Mouse (Mus musculus) heart, postnatal 0 days (tissue): ENCODE measurements around the gene Fut2. TPM values are rescaled to one million over a fixed set of nuclear protein-coding genes. Genes with fewer than 3 reads are reported as not detected.

ENCODE experiments used
- ATAC-seq: fragments of 200-750 bp; cut with Nextera tagmentation; 2 replicates; pipeline ENCODE4 v1.8.0; 2017; ENCODE audit warnings: low read depth, moderate number of reproducible peaks, moderate library complexity; ENCODE audit not compliant: insufficient read depth
- DNase-seq: peaks from one replicate; pipeline ENCODE4 v3.0.0-alpha.2; 2016; ENCODE audit warnings: low spot score
- H3K27ac ChIP-seq: fragments of 300-500 bp; sonication (generic); 2 replicates; pipeline ENCODE4 v1.5.1; 2014; ENCODE audit warnings: low read depth, mild to moderate bottlenecking
- H3K27me3 ChIP-seq: fragments of 300-500 bp; sonication (generic); 2 replicates; pipeline ENCODE4 v1.6.1; 2014; ENCODE audit warnings: low read length, mixed read lengths; ENCODE audit not compliant: control insufficient read depth, insufficient read depth
- H3K36me3 ChIP-seq: fragments of 300-500 bp; sonication (generic); replicated peaks from 2 replicates; pipeline ENCODE4 v1.6.1; 2014; ENCODE audit warnings: low read length, mixed read lengths; ENCODE audit not compliant: control insufficient read depth, insufficient read depth
- H3K4me1 ChIP-seq: fragments of 300-500 bp; sonication (generic); 2 replicates; pipeline ENCODE4 v1.6.1; 2014; ENCODE audit warnings: antibody characterized with exemption; ENCODE audit not compliant: control insufficient read depth, insufficient read depth
- H3K4me2 ChIP-seq: fragments of 300-500 bp; sonication (generic); 2 replicates; pipeline ENCODE4 v1.6.1; 2014; ENCODE audit warnings: low read depth, mild to moderate bottlenecking, low read length, moderate library complexity
- H3K4me3 ChIP-seq: fragments of 300-500 bp; sonication (generic); 2 replicates; pipeline ENCODE4 v1.5.1; 2014; ENCODE audit warnings: low read depth, low read length
- H3K9ac ChIP-seq: fragments of 300-500 bp; sonication (generic); replicated peaks from 2 replicates; pipeline ENCODE4 v1.6.1; 2014; ENCODE audit warnings: low read depth, low read length, mixed read lengths
- H3K9me3 ChIP-seq: fragments of 300-500 bp; sonication (generic); replicated peaks from 2 replicates; pipeline ENCODE4 v1.6.1; 2016; ENCODE audit warnings: low read length; ENCODE audit not compliant: control insufficient read depth
- CTCF ChIP-seq: IDR thresholded peaks from 2 replicates; pipeline ENCODE4 v1.5.1; 2016; ENCODE audit warnings: antibody characterized with exemption, control low read depth, low read depth
- EP300 ChIP-seq: IDR thresholded peaks from 2 replicates; pipeline ENCODE4 v1.6.1; 2016; ENCODE audit warnings: antibody characterized with exemption, low read depth
- WGBS: fragments of 180-500 bp; shearing (Covaris S2); extraction: QIAGEN DNeasy Blood & Tissue Kit; methylation state at CpG from one replicate; pipeline ENCODE4 v1.1.7; 2014; 5-methylcytosine and 5-hydroxymethylcytosine counted together
- polyA plus RNA-seq: library from polyadenylated mRNA; unstranded; fragments of >200 nt; fragmentation: Nextera tagmentation; extraction: Ambion mirVana; gene quantifications from 2 replicates; pipeline ENCODE4 v1.2.1, GENCODE M21; 2015
- total RNA-seq: library from RNA; depleted of rRNA; stranded (reverse); fragments of >200 nt; gene quantifications from 2 replicates; pipeline ENCODE4 v1.2.3, GENCODE M21; 2014; ENCODE audit warnings: low replicate concordance; rRNA removed

The Fut2 gene
- total RNA-seq (not detected in 2 replicates), polyA plus RNA-seq (1.5 and 1.7 TPM in 2 replicates)

DNA sequence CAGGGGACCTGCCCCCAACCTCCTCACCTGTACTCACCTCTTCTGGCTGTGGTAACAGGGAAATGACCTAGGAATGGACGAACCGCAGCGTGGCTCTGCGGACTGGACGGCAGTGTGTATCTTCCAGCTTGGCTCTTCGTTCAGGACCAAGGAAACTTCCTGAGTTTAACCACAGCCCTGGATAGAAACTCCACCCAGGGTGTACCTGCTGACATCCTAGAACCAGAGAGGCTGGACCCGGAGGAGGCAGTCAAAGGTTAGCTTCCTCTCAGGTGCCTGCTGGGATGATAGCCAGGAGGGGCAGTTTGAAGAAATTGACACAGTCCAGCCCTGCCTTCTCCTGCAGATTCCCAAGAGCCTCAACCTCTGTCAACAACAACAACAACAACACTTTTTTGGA is at the start of gene Fut2:
TSS of gene Fut2 (minus strand) at position 234 of the 400 bp plus-strand sequence.
- H3K9me3 ChIP-seq, result no peaks in the 10 kb centered on the region
- no peaks in the 10 kb centered on the region for H3K27me3 ChIP-seq
- WGBS, result 83% methylated on average over 7 of the region's 7 CpGs
- H3K36me3 ChIP-seq, result no peaks in the 10 kb centered on the region
- DNase-seq (no peak), ATAC-seq (no peak)
- peaks cover 3% of the 10 kb centered on the region; the same call in 1 of the 2 replicates for H3K4me1 ChIP-seq
- H3K27ac ChIP-seq, result no peak within 1 kb of the TSS
- no peak within 1 kb of the TSS for H3K4me2 ChIP-seq
- no peak for TF ChIP-seq EP300
- TF ChIP-seq CTCF, result no peak
- H3K9ac ChIP-seq, result no peak within 1 kb of the TSS
- H3K4me3 ChIP-seq, result no peak within 1 kb of the TSS

DNA sequence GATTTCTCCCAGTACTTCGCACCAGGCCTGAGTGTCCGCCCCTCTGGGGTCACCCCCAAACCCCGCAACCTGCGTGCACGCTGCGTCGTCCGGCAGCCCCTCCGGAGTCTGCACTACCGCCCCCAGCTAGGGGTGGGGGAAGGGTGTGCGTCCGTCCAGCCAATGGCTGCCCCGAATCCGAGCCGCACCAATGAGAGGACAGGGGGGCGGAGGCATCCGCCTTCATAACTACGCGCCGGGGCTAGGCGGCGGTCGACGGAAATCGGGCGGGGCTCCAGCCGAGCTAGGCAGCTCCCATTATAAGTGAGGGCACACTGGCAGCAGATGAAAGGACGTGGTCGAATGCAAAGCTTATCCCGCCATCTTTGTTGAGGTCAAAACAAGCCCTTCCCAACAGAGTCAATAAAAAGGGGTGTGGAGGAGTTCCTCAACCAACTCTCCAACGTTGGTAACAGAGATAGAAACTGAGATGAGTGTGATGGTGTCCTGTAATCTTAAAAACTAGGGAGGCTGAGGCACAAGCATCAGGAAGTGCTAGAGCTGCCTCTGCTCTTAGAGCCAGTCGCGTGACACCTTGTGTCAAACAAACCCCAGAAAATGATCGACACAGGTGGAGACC is 49.0 kb upstream of the Fut2 start, which contains the start of gene Rpl18:
TSS of gene Rpl18 (plus strand) at position 368 of the 619 bp plus-strand sequence.
- Histone ChIP-seq H3K4me1 (peaks cover 35% of the 10 kb centered on the region), H3K4me2 (peak within 1 kb of the TSS; percentile 93), H3K27me3 (no peaks in the 10 kb centered on the region), H3K4me3 (peak within 1 kb of the TSS; percentile 57), H3K27ac (peak within 1 kb of the TSS; percentile 64), H3K36me3 (peaks cover 44% of the 10 kb centered on the region), H3K9me3 (no peaks in the 10 kb centered on the region), H3K9ac (peak within 1 kb of the TSS; percentile 77)
- peak; percentile 91 for ATAC-seq
- WGBS, result 7% methylated on average over 34 of the region's 34 CpGs
- no peak for TF ChIP-seq CTCF
- peak; percentile 84 for TF ChIP-seq EP300
- DNase-seq, result peak; percentile 98

DNA sequence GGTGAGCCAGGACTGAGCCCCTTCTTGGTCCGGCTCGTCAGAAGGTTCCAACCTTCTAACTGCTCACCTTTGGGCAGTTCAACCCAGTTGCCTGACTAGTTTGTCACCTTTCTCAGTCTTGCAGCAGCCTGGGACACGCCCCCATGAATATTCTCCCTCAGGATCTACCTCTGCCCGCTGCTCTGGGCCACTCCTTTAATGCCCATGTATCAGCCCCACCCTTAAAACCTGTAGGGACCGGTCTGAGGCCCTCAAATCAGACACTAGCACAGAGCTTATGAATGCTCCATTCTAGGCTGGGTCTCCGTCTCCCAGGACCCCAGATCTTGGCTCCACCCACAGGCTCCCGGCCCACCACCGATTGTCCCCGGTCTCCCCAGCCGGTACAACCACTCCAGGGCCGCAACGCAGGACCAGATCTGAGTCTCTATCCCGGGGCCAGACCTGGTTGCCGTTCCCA is 48.5 kb upstream of the Fut2 start:
- Histone ChIP-seq H3K27me3 (no peaks in the 10 kb centered on the region), H3K9me3 (no peaks in the 10 kb centered on the region), H3K27ac (peak overlapping the region; percentile 52), H3K4me3 (peak overlapping the region; percentile 57), H3K4me1 (peaks cover 35% of the 10 kb centered on the region), H3K4me2 (peak overlapping the region; percentile 93), H3K36me3 (peaks cover 44% of the 10 kb centered on the region), H3K9ac (peak overlapping the region; percentile 77)
- WGBS, result 9% methylated on average over 14 of the region's 14 CpGs
- TF ChIP-seq EP300 (no peak), CTCF (no peak)
- no peak for DNase-seq
- 0 out of 2 replicates have a peak, but pooled peaks have one; percentile 0 for ATAC-seq

- Histone ChIP-seq H3K9ac (peak overlapping the region; percentile 77; the same call in 1 of the 2 replicates), H3K4me3 (no peak overlapping the region), H3K9me3 (no peaks in the 10 kb centered on the region), H3K4me1 (peaks cover 31% of the 10 kb centered on the region), H3K27me3 (no peaks in the 10 kb centered on the region), H3K36me3 (peaks cover 42% of the 10 kb centered on the region), H3K4me2 (peak overlapping the region; percentile 93), H3K27ac (no peak overlapping the region)
- DNase-seq (no peak), ATAC-seq (no peak)
- WGBS, result 75% methylated on average over 6 of the region's 6 CpGs
- no peak for TF ChIP-seq EP300
- no peak for TF ChIP-seq CTCF
Measured at GRCm38 (mm10) chr7:45713881-45714520, 47.8 kb upstream of the Fut2 start.

DNA sequence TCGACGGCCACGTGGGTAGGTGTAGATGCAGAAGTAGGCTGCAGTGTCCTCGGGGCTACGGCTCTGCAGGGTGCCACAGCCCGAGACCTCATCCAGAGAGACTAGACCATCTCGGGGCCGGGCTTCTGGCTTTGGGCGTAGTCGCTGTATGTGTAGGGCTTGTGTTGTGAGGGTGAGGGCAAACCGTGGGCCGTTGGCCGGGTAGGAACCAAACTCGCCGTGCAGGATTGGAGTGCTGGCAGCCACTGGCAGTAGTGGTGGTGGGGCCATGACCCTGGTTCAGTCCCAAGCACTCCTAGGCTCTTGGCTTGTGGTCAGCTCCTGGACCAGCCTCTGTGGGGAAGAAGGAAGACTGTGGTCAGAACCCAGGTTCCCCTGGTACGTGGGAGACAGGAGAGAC is 47.2 kb upstream of the Fut2 start:
- no peak for ATAC-seq
- H3K27me3 ChIP-seq, result no peaks in the 10 kb centered on the region
- no peak overlapping the region for H3K9ac ChIP-seq
- H3K27ac ChIP-seq, result no peak overlapping the region
- TF ChIP-seq CTCF (no peak), EP300 (no peak)
- no peaks in the 10 kb centered on the region for H3K9me3 ChIP-seq
- H3K4me3 ChIP-seq, result no peak overlapping the region
- H3K36me3 ChIP-seq, result peaks cover 42% of the 10 kb centered on the region
- peaks cover 32% of the 10 kb centered on the region for H3K4me1 ChIP-seq
- no peak overlapping the region for H3K4me2 ChIP-seq
- peak; percentile 4 for DNase-seq
- WGBS, result 88% methylated on average over 16 of the region's 16 CpGs
